Mouse (Mus musculus): ENCODE data around the gene Strip1. TPM values are rescaled to one million over a fixed set of nuclear protein-coding genes. Genes with fewer than 3 reads are reported as not detected.

Strip1 gene
- polyA plus RNA-seq, 2 experiments, result 9.0 to 9.9 TPM

- WGBS (ENCODE audit: insufficient replicate concordance), result 37% methylated on average over 5 of the region's 5 CpGs
- Histone ChIP-seq H3K27me3 (ENCODE audit: control insufficient read depth, insufficient read depth, low read length) (no peaks in the 10 kb centered on the region), H3K4me1 (replicated peaks; ENCODE audit: control insufficient read depth in 2 of 2, insufficient read depth in 2 of 2, low read length in 1 of 2) (no peaks in the 10 kb centered on the region), H3K9me3 (ENCODE audit: control insufficient read depth, low read length) (no peaks in the 10 kb centered on the region), H3K36me3 (replicated peaks; ENCODE audit: control insufficient read depth, insufficient read depth, low read depth) (no peaks in the 10 kb centered on the region), H3K9ac (replicated peaks) (no peak overlapping the region), H3K27ac (no peak overlapping the region), H3K4me2 (ENCODE audit: low read depth) (no peak overlapping the region), H3K4me3 (ENCODE audit: insufficient read depth in 1 of 2, low read depth in 2 of 2, low read length in 2 of 2) (no peak overlapping the region)
- no peak for ATAC-seq (ENCODE audit: insufficient read depth)
- DNase-seq (ENCODE audit: low read depth in 3 of 3, low spot score in 3 of 3), result no peak
- TF ChIP-seq CTCF (IDR thresholded peaks at IDR 0.05; ENCODE audit: low read depth), result no peak
- no peak for TF ChIP-seq EP300 (IDR thresholded peaks at IDR 0.05; ENCODE audit: low read depth)
Observed at GRCm38 (mm10) chr3:107637606-107638172, 6.2 kb upstream of the Strip1 start.

- Histone ChIP-seq H3K27me3 (ENCODE audit: control insufficient read depth, insufficient read depth, low read length) (no peaks in the 10 kb centered on the region), H3K36me3 (replicated peaks; ENCODE audit: control insufficient read depth, insufficient read depth, low read depth) (no peaks in the 10 kb centered on the region), H3K4me3 (ENCODE audit: insufficient read depth in 1 of 2, low read depth in 2 of 2, low read length in 2 of 2) (no peak overlapping the region), H3K9me3 (ENCODE audit: control insufficient read depth, low read length) (no peaks in the 10 kb centered on the region), H3K9ac (replicated peaks) (no peak overlapping the region), H3K4me1 (replicated peaks; ENCODE audit: control insufficient read depth in 2 of 2, insufficient read depth in 2 of 2, low read length in 1 of 2) (peaks cover 0 to 4% of the 10 kb centered on the region in 2 experiments; a peak in 2 of 4 replicates), H3K27ac (no peak overlapping the region), H3K4me2 (ENCODE audit: low read depth) (no peak overlapping the region)
- DNase-seq (ENCODE audit: low read depth in 3 of 3, low spot score in 3 of 3) (no peak), ATAC-seq (ENCODE audit: insufficient read depth) (no peak)
- TF ChIP-seq EP300 (IDR thresholded peaks at IDR 0.05; ENCODE audit: low read depth) (no peak), CTCF (IDR thresholded peaks at IDR 0.05; ENCODE audit: low read depth) (no peak)
- WGBS (ENCODE audit: insufficient replicate concordance), result 51% methylated on average over 3 of the region's 3 CpGs
Observed at GRCm38 (mm10) chr3:107636236-107636635, 4.7 kb upstream of the Strip1 start.

GRCm38 (mm10) chr3:107635836-107636235, 4.3 kb upstream of the Strip1 start:
- TF ChIP-seq CTCF (IDR thresholded peaks at IDR 0.05; ENCODE audit: low read depth) (no peak), EP300 (IDR thresholded peaks at IDR 0.05; ENCODE audit: low read depth) (no peak)
- 39% methylated on average over 8 of the region's 8 CpGs for WGBS (ENCODE audit: insufficient replicate concordance)
- DNase-seq (ENCODE audit: low read depth in 3 of 3, low spot score in 3 of 3), result no peak

GRCm38 (mm10) chr3:107633906-107634305, 2.4 kb upstream of the Strip1 start:
- Histone ChIP-seq H3K4me2 (ENCODE audit: low read depth) (no peak overlapping the region), H3K4me3 (ENCODE audit: insufficient read depth in 1 of 2, low read depth in 2 of 2, low read length in 2 of 2) (no peak overlapping the region), H3K4me1 (replicated peaks; ENCODE audit: control insufficient read depth in 2 of 2, insufficient read depth in 2 of 2, low read length in 1 of 2) (peaks cover 0 to 8% of the 10 kb centered on the region in 2 experiments; a peak in 3 of 4 replicates), H3K36me3 (replicated peaks; ENCODE audit: control insufficient read depth, insufficient read depth, low read depth) (no peaks in the 10 kb centered on the region), H3K9ac (replicated peaks) (no peak overlapping the region), H3K9me3 (ENCODE audit: control insufficient read depth, low read length) (no peaks in the 10 kb centered on the region), H3K27ac (no peak overlapping the region), H3K27me3 (ENCODE audit: control insufficient read depth, insufficient read depth, low read length) (no peaks in the 10 kb centered on the region)
- 70% methylated on average over 9 of the region's 9 CpGs for WGBS (ENCODE audit: insufficient replicate concordance)
- no peak for TF ChIP-seq CTCF (IDR thresholded peaks at IDR 0.05; ENCODE audit: low read depth)
- TF ChIP-seq EP300 (IDR thresholded peaks at IDR 0.05; ENCODE audit: low read depth), result no peak
- DNase-seq (ENCODE audit: low read depth in 3 of 3, low spot score in 3 of 3), result no peak
- no peak for ATAC-seq (ENCODE audit: insufficient read depth)

More at GRCm38 (mm10) chr3:107635836-107636235, 4.3 kb upstream of the Strip1 start:
- Histone ChIP-seq H3K36me3 (replicated peaks; ENCODE audit: control insufficient read depth, insufficient read depth, low read depth) (no peaks in the 10 kb centered on the region), H3K27ac (no peak overlapping the region), H3K4me2 (ENCODE audit: low read depth) (no peak overlapping the region), H3K9me3 (ENCODE audit: control insufficient read depth, low read length) (no peaks in the 10 kb centered on the region), H3K9ac (replicated peaks) (no peak overlapping the region), H3K27me3 (ENCODE audit: control insufficient read depth, insufficient read depth, low read length) (no peaks in the 10 kb centered on the region), H3K4me3 (ENCODE audit: insufficient read depth in 1 of 2, low read depth in 2 of 2, low read length in 2 of 2) (no peak overlapping the region), H3K4me1 (replicated peaks; ENCODE audit: control insufficient read depth in 2 of 2, insufficient read depth in 2 of 2, low read length in 1 of 2) (peaks cover 0 to 4% of the 10 kb centered on the region in 2 experiments; a peak in 2 of 4 replicates)
- no peak for ATAC-seq (ENCODE audit: insufficient read depth)

GRCm38 (mm10) chr3:107632786-107633185, 1.3 kb upstream of the Strip1 start:
- 89% methylated on average over 4 of the region's 4 CpGs for WGBS (ENCODE audit: insufficient replicate concordance)
- Histone ChIP-seq H3K9me3 (ENCODE audit: control insufficient read depth, low read length) (no peaks in the 10 kb centered on the region), H3K4me2 (ENCODE audit: low read depth) (no peak overlapping the region), H3K27me3 (ENCODE audit: control insufficient read depth, insufficient read depth, low read length) (no peaks in the 10 kb centered on the region), H3K9ac (replicated peaks) (no peak overlapping the region), H3K4me3 (ENCODE audit: insufficient read depth in 1 of 2, low read depth in 2 of 2, low read length in 2 of 2) (no peak overlapping the region), H3K4me1 (replicated peaks; ENCODE audit: control insufficient read depth in 2 of 2, insufficient read depth in 2 of 2, low read length in 1 of 2) (peaks cover 0 to 8% of the 10 kb centered on the region in 2 experiments; a peak in 3 of 4 replicates), H3K27ac (no peak overlapping the region), H3K36me3 (replicated peaks; ENCODE audit: control insufficient read depth, insufficient read depth, low read depth) (no peaks in the 10 kb centered on the region)
- DNase-seq (ENCODE audit: low read depth in 3 of 3, low spot score in 3 of 3) (no peak), ATAC-seq (ENCODE audit: insufficient read depth) (no peak)
- TF ChIP-seq EP300 (IDR thresholded peaks at IDR 0.05; ENCODE audit: low read depth) (no peak), CTCF (IDR thresholded peaks at IDR 0.05; ENCODE audit: low read depth) (no peak)

Data from liver, embryonic 14.5 days (tissue).